Mouse (Mus musculus): ENCODE data around the gene H1f0.

The H1f0 gene

GRCm38 (mm10) chr15:79071117-79072039 is 43.1 kb downstream of the H1f0 start:
- DNase-seq (ENCODE audit: low spot score): no peak

DNA sequence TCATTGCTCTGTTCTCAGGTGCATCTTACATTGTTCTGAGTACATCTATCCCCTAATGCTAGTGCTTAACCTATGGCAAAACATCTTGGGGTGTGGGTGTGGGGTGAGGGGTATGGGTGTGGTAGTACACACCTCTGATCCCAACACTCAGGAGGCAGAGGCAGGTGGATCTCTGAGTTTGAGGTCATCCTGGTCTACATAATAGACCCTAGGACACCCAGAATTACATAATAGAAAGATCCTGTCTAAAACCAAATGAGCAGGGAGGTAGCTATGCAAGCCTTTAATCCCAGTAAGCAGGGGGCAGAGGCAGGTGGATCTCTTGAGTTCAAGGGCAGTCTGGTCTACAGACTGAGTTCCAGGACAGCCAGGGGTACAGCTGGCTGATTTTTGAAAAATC is 45.5 kb downstream of the H1f0 start:
- no peak for DNase-seq (ENCODE audit: low spot score)

- DNase-seq (ENCODE audit: low spot score): no peak
Measured at GRCm38 (mm10) chr15:79074446-79074845, 46.2 kb downstream of the H1f0 start.

DNA sequence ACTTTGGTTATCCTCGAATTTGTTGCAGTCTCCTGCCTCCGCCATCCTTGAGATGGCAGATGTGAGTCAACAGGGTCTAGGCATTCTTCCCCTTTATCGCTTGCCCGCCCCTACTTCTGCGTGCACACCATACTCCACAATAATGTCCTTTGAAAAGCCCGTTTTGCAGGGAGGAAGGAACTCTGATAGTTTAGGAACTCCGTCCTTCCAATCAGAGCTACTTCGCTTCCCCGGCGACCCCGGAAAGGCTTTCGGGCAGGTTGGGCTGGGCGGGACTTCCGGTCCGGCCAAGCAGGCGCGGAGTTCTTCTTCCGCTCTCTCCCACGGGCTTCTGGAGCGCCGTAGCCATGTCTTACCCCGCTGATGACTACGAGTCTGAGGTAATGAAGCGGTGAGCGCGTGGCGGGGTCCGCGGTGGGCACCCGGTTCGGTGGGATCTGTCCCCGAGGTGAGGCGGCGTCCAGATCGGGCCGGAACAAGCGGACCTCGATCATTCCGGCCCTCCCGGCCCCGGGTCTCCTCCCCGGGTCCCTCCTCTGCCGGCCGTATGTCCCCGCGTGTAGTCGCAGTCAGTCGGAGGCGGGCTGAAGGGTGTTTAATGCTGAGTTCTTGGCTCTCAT is 46.8 kb downstream of the H1f0 start, which contains the start of gene Eif3l:
Gene Eif3l, plus strand, starts transcription at position 267 of the 620 bp plus-strand sequence.
- peak; percentile 88 for DNase-seq (ENCODE audit: low spot score)

- DNase-seq (ENCODE audit: low spot score): no peak
Measured at GRCm38 (mm10) chr15:79075658-79076365, 47.6 kb downstream of the H1f0 start.

DNA sequence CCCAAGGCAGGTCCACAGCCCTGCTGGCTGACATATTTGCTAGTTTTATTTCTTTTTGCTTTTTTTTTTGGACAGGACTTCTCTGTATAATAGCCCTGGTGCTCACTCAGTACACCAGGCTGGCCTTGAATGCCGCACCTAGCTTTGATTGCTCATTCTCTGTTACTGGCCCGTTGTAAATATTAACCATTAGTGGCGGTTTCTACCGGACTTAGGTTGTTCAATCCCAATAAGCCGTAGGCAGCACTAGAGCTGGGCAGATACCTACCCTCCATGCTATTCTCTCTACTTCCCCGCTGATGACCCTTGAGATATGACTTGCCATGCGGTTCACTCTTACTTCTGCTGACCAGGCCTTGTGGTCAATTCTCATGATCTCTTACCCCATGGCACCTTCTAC is 51.3 kb downstream of the H1f0 start:
- no peak for DNase-seq (ENCODE audit: low spot score)

Data from ovary, postnatal 36 days (tissue).